In the genomic region with DNA sequence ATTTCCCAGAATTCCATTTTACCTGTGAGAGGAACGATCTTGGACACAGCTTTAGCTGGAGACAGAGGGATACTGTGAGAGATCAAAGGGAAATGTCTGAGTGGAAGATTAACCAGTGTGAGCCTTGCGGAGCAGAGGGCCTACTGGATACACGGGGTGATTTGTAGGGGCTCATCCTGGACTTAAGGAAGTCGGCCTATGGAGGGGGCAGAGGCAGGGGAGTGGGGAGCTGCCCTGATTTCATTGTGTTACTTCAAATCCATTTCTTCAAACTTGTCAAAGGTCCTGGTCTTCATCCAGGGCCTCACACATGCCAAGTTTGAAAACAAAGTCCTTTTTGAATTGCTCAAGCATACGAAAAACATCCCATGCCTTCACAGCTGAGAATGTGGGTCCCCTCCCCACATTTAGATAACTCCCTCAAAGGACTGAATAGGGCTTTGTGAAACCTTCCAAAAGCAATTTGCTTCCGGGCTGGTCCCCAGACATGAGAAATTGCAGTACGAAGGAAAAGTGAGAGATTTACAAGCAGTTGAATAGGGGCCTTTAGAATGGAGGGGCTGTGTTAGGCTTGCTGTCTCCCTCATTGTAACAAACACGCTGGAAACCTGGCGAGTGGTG, we compare ENCODE assay signal across 9 mouse cellular contexts. TPM values are rescaled to one million over a fixed set of nuclear protein-coding genes. Genes with fewer than 3 reads are reported as not detected.
A peak's percentile ranks its signal among the peaks of the same experiment; 100 is the strongest.
DNase-seq lines count a peak whose midpoint lies in the region; ATAC-seq and TF ChIP-seq lines count a peak whose summit lies in the region.
"Had no signal": no experiment of that assay in that cellular context is flagged by ENCODE, and none has a peak within 500 bp of the region (broad histone marks: within the 10 kb centered on the region; RNA-seq: fewer than 3 reads in every experiment).

No protein-coding gene starts in this region.

- peaks cover 10% of the 10 kb centered on the region for H3K9me3 ChIP-seq in intestine, embryonic 14.5 days (ENCODE audit: control insufficient read depth, low read length)
- peaks cover 6% of the 10 kb centered on the region; the same call in 1 of the 2 replicates for H3K9me3 ChIP-seq in intestine, postnatal 0 days (ENCODE audit: control insufficient read depth)
- peaks cover 10% of the 10 kb centered on the region for H3K9me3 ChIP-seq in forebrain, embryonic 12.5 days
- no peaks in the 10 kb centered on the region; the same call in 1 of the 2 replicates for H3K9me3 ChIP-seq in midbrain, embryonic 16.5 days (replicated peaks; ENCODE audit: control insufficient read depth, low read length, poor library complexity, severe bottlenecking)
- no peaks in the 10 kb centered on the region for H3K9me3 ChIP-seq in lung, postnatal 0 days (ENCODE audit: low read length)

- peaks cover 96% of the 10 kb centered on the region for H3K36me3 ChIP-seq in intestine, embryonic 14.5 days (ENCODE audit: control insufficient read depth, insufficient read depth, low read length)
- peaks cover 65% of the 10 kb centered on the region for H3K36me3 ChIP-seq in intestine, postnatal 0 days (ENCODE audit: control insufficient read depth, insufficient read depth)
- H3K36me3 ChIP-seq in forebrain, embryonic 12.5 days (replicated peaks): peaks cover 73% of the 10 kb centered on the region
- H3K36me3 ChIP-seq in midbrain, embryonic 16.5 days (ENCODE audit: control insufficient read depth, insufficient read depth, low read length): no peaks in the 10 kb centered on the region
- H3K36me3 ChIP-seq in lung, postnatal 0 days (ENCODE audit: insufficient read depth, low read length): peaks cover 47% of the 10 kb centered on the region

- DNase-seq in intestine, embryonic 14.5 days (ENCODE audit: low spot score): peak; percentile 47
- DNase-seq in kidney, adult 8-10 months: peak; percentile 63 to 77
- DNase-seq in retina, postnatal 1 day: no peak
- DNase-seq in lung, postnatal 0 days (ENCODE audit: low spot score): no peak

- no peak overlapping the region for H3K9ac ChIP-seq in intestine, embryonic 14.5 days (ENCODE audit: low read length)
- no peak overlapping the region for H3K9ac ChIP-seq in intestine, postnatal 0 days (ENCODE audit: low read depth, low read length)
- no peak overlapping the region for H3K9ac ChIP-seq in forebrain, embryonic 12.5 days
- no peak overlapping the region for H3K9ac ChIP-seq in midbrain, embryonic 16.5 days (ENCODE audit: low read depth, low read length)
- no peak overlapping the region for H3K9ac ChIP-seq in lung, postnatal 0 days (replicated peaks; ENCODE audit: low read depth)

- H3K4me2 ChIP-seq in intestine, embryonic 14.5 days (ENCODE audit: low read length): no peak overlapping the region
- H3K4me2 ChIP-seq in intestine, postnatal 0 days (replicated peaks; ENCODE audit: low read depth): no peak overlapping the region
- H3K4me2 ChIP-seq in forebrain, embryonic 12.5 days: no peak overlapping the region
- no peak overlapping the region for H3K4me2 ChIP-seq in midbrain, embryonic 16.5 days (ENCODE audit: low read length)
- H3K4me2 ChIP-seq in lung, postnatal 0 days (replicated peaks; ENCODE audit: low read depth, low read length): no peak overlapping the region

- no peaks in the 10 kb centered on the region for H3K27me3 ChIP-seq in intestine, embryonic 14.5 days (replicated peaks; ENCODE audit: control insufficient read depth, insufficient read depth, low read length)
- H3K27me3 ChIP-seq in intestine, postnatal 0 days (replicated peaks; ENCODE audit: control insufficient read depth, insufficient read depth, low read length): no peaks in the 10 kb centered on the region
- H3K27me3 ChIP-seq in forebrain, embryonic 12.5 days: no peaks in the 10 kb centered on the region
- H3K27me3 ChIP-seq in midbrain, embryonic 16.5 days (ENCODE audit: control insufficient read depth, insufficient read depth, low read depth, low read length): no peaks in the 10 kb centered on the region
- no peaks in the 10 kb centered on the region for H3K27me3 ChIP-seq in lung, postnatal 0 days (replicated peaks; ENCODE audit: insufficient read depth, low read length)

- no peak for TF ChIP-seq EP300 in lung, postnatal 0 days (IDR thresholded peaks at IDR 0.05)

- peaks cover 10% of the 10 kb centered on the region; the same call in 1 of the 2 replicates for H3K4me1 ChIP-seq in intestine, embryonic 14.5 days (replicated peaks; ENCODE audit: control insufficient read depth, insufficient read depth, low read length)
- no peaks in the 10 kb centered on the region for H3K4me1 ChIP-seq in intestine, postnatal 0 days (replicated peaks; ENCODE audit: control insufficient read depth, insufficient read depth, low read length)
- H3K4me1 ChIP-seq in forebrain, embryonic 12.5 days: peaks cover 37% of the 10 kb centered on the region
- H3K4me1 ChIP-seq in midbrain, embryonic 16.5 days (ENCODE audit: control insufficient read depth, insufficient read depth, low read length): peaks cover 17% of the 10 kb centered on the region
- no peaks in the 10 kb centered on the region for H3K4me1 ChIP-seq in lung, postnatal 0 days (ENCODE audit: insufficient read depth, low read depth, low read length)

- ATAC-seq in intestine, embryonic 14.5 days (replicated peaks; ENCODE audit: low FRiP score, low TSS enrichment, low read depth): no peak
- no peak for ATAC-seq in intestine, postnatal 0 days
- ATAC-seq in forebrain, embryonic 12.5 days (ENCODE audit: low FRiP score): peak; percentile 77
- ATAC-seq in midbrain, embryonic 16.5 days: peak; percentile 22; the same call in 1 of the 2 replicates
- ATAC-seq in CD4-positive, CD25-positive, alpha-beta regulatory T cell, adult 4 months: no peak
- ATAC-seq in lung, postnatal 0 days: no peak

- no peak overlapping the region for H3K27ac ChIP-seq in intestine, embryonic 14.5 days (ENCODE audit: low read depth)
- no peak overlapping the region for H3K27ac ChIP-seq in intestine, postnatal 0 days (ENCODE audit: low read depth, low read length)
- H3K27ac ChIP-seq in forebrain, embryonic 12.5 days: peak overlapping the region; percentile 86
- no peak overlapping the region for H3K27ac ChIP-seq in midbrain, embryonic 16.5 days (ENCODE audit: low read length)
- H3K27ac ChIP-seq in lung, postnatal 0 days (ENCODE audit: low read length): no peak overlapping the region

- H3K4me3 ChIP-seq in intestine, embryonic 14.5 days (ENCODE audit: low read depth, low read length): no peak overlapping the region
- H3K4me3 ChIP-seq in intestine, postnatal 0 days (ENCODE audit: low read depth, low read length): no peak overlapping the region
- no peak overlapping the region for H3K4me3 ChIP-seq in forebrain, embryonic 12.5 days (replicated peaks)
- no peak overlapping the region for H3K4me3 ChIP-seq in midbrain, embryonic 16.5 days (ENCODE audit: low read depth, low read length)
- H3K4me3 ChIP-seq in lung, postnatal 0 days (ENCODE audit: low read depth, low read length): no peak overlapping the region

- 57% methylated on average over 9 of the region's 9 CpGs for WGBS in intestine, embryonic 14.5 days
- 55% methylated on average over 9 of the region's 9 CpGs for WGBS in intestine, postnatal 0 days
- 9% methylated on average over 9 of the region's 9 CpGs for WGBS in forebrain, embryonic 12.5 days
- 19% methylated on average over 9 of the region's 9 CpGs for WGBS in midbrain, embryonic 16.5 days
- 69% methylated on average over 9 of the region's 9 CpGs for WGBS in lung, postnatal 0 days

- no peak for TF ChIP-seq CTCF in intestine, postnatal 0 days (IDR thresholded peaks at IDR 0.05; ENCODE audit: low read depth)
- no peak for TF ChIP-seq CTCF in lung, postnatal 0 days (IDR thresholded peaks at IDR 0.05)

RNA-seq across cellular contexts. Expression of a gene that starts 55.5 kb away (rescaled TPM):
- polyA plus RNA-seq in intestine, embryonic 14.5 days (2014; fragmentation: Nextera tagmentation; extraction: Ambion mirVana): not detected in 2 replicates
- polyA plus RNA-seq in intestine, postnatal 0 days (2015; fragmentation: Nextera tagmentation; extraction: Ambion mirVana): not detected in 2 replicates
- not detected in 2 replicates for polyA plus RNA-seq in forebrain, embryonic 12.5 days (2016; fragmentation: Nextera tagmentation; extraction: Ambion mirVana)
- polyA plus RNA-seq in midbrain, embryonic 16.5 days (2015; fragmentation: Nextera tagmentation; extraction: Ambion mirVana): not detected in 2 replicates
- not detected for polyA plus RNA-seq in CD4-positive, CD25-positive, alpha-beta regulatory T cell, adult 4 months (2017; shearing (Covaris generic))
- not detected in 2 replicates for polyA plus RNA-seq in lung, postnatal 0 days (2015; fragmentation: Nextera tagmentation; extraction: Ambion mirVana)
- polyA plus RNA-seq: spleen, adult 2 months had no signal

Comparison
In these comparisons a context has a peak if more than half of its experiments do, and no peak if none do; other contexts are left out.
1. ATAC-seq: peak in forebrain, embryonic 12.5 days (single experiment) and midbrain, embryonic 16.5 days (single experiment); none in intestine, embryonic 14.5 days (single experiment), intestine, postnatal 0 days (single experiment), CD4-positive, CD25-positive, alpha-beta regulatory T cell, adult 4 months (single experiment) and lung, postnatal 0 days (single experiment).
2. DNase-seq: peak in intestine, embryonic 14.5 days (single experiment) and kidney, adult 8-10 months (2 of 2); none in retina, postnatal 1 day (single experiment) and lung, postnatal 0 days (single experiment).